Mouse (Mus musculus): ENCODE data around the gene Pih1d2. TPM values are rescaled to one million over a fixed set of nuclear protein-coding genes. Genes with fewer than 3 reads are reported as not detected.

Gene Pih1d2
- polyA plus RNA-seq (2015; fragmentation: Nextera tagmentation; extraction: Ambion mirVana) = 2.7 and 3.7 TPM in 2 replicates

DNA sequence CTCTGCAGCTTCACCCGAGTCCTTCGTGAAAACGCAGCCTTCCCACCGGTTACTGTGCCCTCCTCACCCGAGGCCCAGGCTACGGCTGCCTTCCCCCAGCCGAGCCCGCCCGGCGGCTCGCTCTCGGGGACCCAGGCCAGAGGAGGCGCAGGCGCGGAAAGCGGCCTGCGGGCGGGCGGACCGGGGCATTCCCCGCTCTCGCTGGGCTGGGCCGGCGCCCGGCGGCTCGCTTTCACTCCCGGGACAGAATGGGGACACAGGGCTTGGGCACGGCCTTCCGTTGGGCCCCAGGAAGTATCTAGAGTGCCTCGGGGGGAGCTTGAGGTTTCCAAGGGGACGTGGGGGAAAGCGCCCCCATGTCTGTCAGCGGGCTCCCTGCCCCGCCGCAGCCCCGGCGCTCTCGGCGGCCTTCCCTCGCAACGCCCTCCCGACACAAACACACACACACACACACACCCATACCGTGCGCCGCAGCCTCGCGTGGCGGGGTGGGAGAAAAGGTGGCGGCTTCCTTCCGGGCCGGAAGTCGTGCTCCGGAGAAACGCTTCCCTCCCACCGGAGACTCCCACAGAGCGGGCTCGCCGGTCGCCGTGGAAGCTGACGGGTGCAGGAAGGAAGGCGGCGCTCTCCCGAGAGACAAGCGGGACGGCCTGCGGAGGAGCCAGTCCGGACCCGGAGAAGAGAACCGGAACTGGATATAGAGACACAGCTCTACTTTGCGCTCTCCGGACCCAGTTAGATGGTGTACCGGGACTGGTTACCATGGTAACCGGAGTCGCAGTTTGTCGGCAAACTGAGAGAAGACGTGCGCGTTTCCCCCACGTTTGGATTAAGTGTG lies at the start of gene Pih1d2, which contains the start of gene Nkapd1:
Gene Pih1d2, plus strand, starts transcription at position 556 of the 838 bp plus-strand sequence.
Gene Nkapd1, minus strand, starts transcription at position 699 of the 838 bp plus-strand sequence.
- Histone ChIP-seq H3K36me3 (peaks cover 31% of the 10 kb centered on the region), H3K27me3 (no peaks in the 10 kb centered on the region), H3K9me3 (no peaks in the 10 kb centered on the region), H3K4me2 (peak within 1 kb of the TSS; percentile 77), H3K4me3 (peak within 1 kb of the TSS; percentile 100), H3K4me1 (peaks cover 15% of the 10 kb centered on the region), H3K9ac (peak within 1 kb of the TSS; percentile 97), H3K27ac (peak within 1 kb of the TSS; percentile 96)
- under 1% methylated on average over 77 of the region's 81 CpGs for WGBS
- peak; percentile 93 for ATAC-seq (ENCODE audit: insufficient number of reproducible peaks, insufficient read depth, low FRiP score, low TSS enrichment, low read depth)

DNA sequence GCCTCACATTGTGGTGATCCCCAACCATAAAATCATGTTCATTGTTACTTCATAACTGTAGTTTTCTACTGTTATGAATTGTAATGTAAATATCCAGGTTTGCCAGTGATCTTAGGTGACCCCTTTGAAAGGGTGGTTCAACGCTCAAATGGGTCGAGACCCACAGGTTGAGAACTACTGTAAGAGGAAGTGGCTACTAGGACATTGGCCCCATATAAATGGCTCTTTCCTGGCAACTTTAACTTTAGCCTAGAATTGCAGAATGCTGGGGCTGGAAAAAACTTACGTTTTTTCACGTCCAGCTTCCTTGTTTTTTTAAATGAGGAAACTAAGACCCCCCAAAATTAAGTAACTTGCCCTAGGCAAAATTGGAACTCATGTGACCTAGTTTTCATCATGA lies 49.7 kb upstream of the Pih1d2 start:
- H3K27ac ChIP-seq = no peak overlapping the region
- no peak overlapping the region for H3K9ac ChIP-seq
- no peak overlapping the region for H3K4me2 ChIP-seq
- H3K27me3 ChIP-seq = no peaks in the 10 kb centered on the region
- H3K36me3 ChIP-seq = no peaks in the 10 kb centered on the region
- ATAC-seq (ENCODE audit: insufficient number of reproducible peaks, insufficient read depth, low FRiP score, low TSS enrichment, low read depth) = no peak
- H3K4me3 ChIP-seq = no peak overlapping the region
- 85% methylated on average over 4 of the region's 4 CpGs for WGBS
- no peaks in the 10 kb centered on the region for H3K9me3 ChIP-seq
- H3K4me1 ChIP-seq = no peaks in the 10 kb centered on the region

DNA sequence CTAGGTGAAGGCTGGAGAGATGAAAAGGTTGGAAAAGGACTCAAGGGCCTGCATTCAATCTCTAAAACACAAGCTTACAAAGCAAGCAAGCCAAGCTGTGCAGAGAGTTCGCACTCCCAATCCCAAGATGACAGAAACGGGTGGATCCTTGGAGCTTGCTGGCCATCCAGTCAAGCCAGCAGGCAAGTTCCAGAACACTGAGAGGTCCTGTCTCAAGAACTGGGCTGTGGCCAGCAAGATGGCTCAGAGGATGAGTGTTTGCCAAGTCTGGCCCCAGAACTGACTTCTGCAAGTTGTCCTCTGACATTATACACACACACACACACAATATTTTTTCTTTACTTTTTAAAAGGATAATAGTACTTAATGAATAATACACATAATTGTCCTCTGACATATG lies 49.2 kb upstream of the Pih1d2 start:
- H3K4me3 ChIP-seq = no peak overlapping the region
- no peaks in the 10 kb centered on the region for H3K4me1 ChIP-seq
- no peaks in the 10 kb centered on the region for H3K9me3 ChIP-seq
- H3K36me3 ChIP-seq = no peaks in the 10 kb centered on the region
- H3K27me3 ChIP-seq = no peaks in the 10 kb centered on the region
- H3K27ac ChIP-seq = no peak overlapping the region
- H3K4me2 ChIP-seq = no peak overlapping the region
- WGBS = 87% methylated on average over 2 of the region's 2 CpGs
- ATAC-seq (ENCODE audit: insufficient number of reproducible peaks, insufficient read depth, low FRiP score, low TSS enrichment, low read depth) = no peak
- H3K9ac ChIP-seq = no peak overlapping the region

DNA sequence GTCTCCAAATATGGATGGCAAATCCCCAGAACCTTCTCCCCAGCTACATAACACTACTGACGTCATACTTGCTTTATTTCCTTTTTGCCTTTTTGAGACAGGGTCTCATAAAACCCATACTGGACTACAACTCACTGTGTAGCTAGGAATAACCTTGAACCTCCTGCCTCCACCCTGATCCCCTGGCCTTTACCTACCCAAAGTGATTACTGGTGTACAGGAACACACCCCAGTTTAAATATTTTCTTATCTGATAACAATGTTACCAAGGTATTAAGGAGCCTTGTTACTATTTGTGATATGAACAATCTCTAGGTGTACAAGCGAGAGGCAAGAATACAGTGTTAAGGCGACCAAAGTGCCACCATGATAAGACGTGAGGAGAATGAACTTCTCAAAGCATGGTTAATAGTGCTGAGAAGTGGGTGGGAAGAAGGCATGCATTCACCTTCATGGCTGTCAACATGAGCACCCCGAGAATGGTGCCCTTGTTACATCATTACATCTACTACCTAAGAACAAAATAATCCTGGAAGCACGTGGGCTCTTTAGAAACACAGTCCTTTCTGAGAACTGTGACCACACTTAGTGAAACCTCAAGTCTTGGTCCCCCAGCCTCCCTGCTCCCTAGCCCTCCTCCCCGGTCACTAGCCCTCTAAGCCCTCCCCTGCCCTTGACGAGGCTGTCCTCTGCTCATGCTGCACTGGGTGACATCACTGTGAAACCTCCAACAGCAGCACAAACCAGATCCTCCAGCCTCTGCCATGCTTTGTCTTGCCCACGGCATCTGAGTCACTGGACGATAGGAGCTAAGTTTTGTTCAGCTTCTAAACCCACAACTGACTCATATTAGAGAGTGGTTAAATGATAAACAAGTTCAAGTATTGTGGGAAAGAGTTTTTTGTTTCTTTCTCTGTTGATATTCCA lies 47.3 kb upstream of the Pih1d2 start:
- Histone ChIP-seq H3K4me2 (no peak overlapping the region), H3K4me3 (no peak overlapping the region), H3K27me3 (no peaks in the 10 kb centered on the region), H3K9me3 (no peaks in the 10 kb centered on the region), H3K36me3 (no peaks in the 10 kb centered on the region), H3K27ac (no peak overlapping the region), H3K4me1 (no peaks in the 10 kb centered on the region), H3K9ac (no peak overlapping the region)
- ATAC-seq (ENCODE audit: insufficient number of reproducible peaks, insufficient read depth, low FRiP score, low TSS enrichment, low read depth) = no peak
- WGBS = 79% methylated on average over 10 of the region's 10 CpGs

DNA sequence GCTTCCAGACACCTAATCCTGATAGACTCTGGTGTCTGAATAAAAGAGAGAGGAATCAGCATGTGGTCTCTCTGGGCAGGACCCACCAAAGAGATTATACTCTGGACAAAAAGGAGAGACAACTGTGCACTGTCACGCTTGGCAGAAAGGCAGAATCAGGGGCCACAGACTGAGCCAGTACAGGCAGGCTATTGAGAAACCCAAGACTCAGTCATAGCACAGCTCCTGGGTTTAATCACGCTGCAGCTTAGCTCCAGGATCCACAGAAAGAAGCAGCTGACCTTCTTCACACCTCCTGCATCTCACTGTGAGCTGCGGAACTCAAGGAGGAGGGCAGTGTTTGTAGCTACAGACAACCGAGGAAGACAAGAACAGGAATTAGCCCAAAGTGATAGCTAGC lies 36.8 kb upstream of the Pih1d2 start:
- Histone ChIP-seq H3K4me1 (no peaks in the 10 kb centered on the region), H3K4me3 (no peak overlapping the region), H3K36me3 (no peaks in the 10 kb centered on the region), H3K9me3 (no peaks in the 10 kb centered on the region), H3K27ac (no peak overlapping the region), H3K9ac (no peak overlapping the region), H3K27me3 (no peaks in the 10 kb centered on the region), H3K4me2 (no peak overlapping the region)
- WGBS = 37% methylated on average over 4 of the region's 4 CpGs
- ATAC-seq (ENCODE audit: insufficient number of reproducible peaks, insufficient read depth, low FRiP score, low TSS enrichment, low read depth) = no peak

DNA sequence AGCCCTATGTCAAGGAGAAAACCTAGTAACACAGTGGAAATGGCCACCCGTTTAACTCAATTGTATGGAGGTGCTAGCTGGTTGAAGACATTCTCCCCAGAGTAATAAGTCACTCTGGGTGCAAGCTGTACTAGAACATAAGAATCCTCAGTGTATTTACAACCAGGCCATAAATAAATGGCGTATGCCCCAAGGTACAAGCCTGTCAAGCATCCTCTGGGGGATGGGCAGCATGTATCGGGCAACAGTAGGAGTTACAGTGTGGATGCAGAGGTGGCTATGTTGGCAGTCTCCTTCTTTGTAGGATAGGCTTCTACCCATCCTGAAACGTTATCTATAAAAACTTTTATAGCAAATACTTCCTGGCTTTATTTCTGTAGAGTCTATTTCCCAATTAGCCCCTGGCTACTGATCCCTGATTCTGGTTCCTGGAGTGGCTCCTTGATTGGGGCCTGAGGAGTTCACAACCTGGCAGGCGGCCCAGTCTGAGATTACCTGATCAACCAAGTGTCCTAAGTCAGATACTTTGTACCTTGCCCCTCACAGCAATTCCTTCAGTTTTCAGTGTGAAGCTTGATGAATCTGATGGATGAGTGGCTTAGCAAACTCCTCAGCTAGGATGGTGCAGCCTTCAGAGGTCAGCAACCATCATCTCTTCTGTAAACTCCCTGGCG lies 31.8 kb upstream of the Pih1d2 start:
- H3K4me1 ChIP-seq = no peaks in the 10 kb centered on the region
- ATAC-seq (ENCODE audit: insufficient number of reproducible peaks, insufficient read depth, low FRiP score, low TSS enrichment, low read depth) = no peak
- no peaks in the 10 kb centered on the region for H3K27me3 ChIP-seq
- no peak overlapping the region for H3K27ac ChIP-seq
- no peak overlapping the region for H3K9ac ChIP-seq
- no peaks in the 10 kb centered on the region for H3K36me3 ChIP-seq
- WGBS = 77% methylated on average over 6 of the region's 6 CpGs
- no peak overlapping the region for H3K4me2 ChIP-seq
- no peaks in the 10 kb centered on the region for H3K9me3 ChIP-seq
- H3K4me3 ChIP-seq = no peak overlapping the region

DNA sequence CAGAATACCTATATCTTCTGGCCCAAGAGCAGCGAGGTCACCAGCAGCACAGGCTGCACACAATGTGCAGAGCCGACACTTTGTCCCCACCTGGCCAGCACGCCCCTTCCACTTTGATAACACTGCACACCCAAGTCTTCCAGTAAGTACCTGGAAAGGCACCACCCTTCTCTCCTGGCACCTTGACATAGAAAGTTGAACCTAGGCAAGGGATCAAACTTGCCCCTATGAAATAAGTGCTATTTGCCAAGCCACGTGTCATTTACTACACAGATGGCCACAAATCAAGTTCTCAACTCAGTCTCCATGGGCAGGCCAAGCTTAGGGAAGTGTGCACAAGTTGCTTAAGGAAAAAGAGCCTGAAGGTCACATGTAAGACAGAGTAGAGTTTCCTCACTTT lies 30.2 kb upstream of the Pih1d2 start:
- no peak for ATAC-seq (ENCODE audit: insufficient number of reproducible peaks, insufficient read depth, low FRiP score, low TSS enrichment, low read depth)
- H3K4me1 ChIP-seq = no peaks in the 10 kb centered on the region
- WGBS = 81% methylated on average over 4 of the region's 4 CpGs

DNA sequence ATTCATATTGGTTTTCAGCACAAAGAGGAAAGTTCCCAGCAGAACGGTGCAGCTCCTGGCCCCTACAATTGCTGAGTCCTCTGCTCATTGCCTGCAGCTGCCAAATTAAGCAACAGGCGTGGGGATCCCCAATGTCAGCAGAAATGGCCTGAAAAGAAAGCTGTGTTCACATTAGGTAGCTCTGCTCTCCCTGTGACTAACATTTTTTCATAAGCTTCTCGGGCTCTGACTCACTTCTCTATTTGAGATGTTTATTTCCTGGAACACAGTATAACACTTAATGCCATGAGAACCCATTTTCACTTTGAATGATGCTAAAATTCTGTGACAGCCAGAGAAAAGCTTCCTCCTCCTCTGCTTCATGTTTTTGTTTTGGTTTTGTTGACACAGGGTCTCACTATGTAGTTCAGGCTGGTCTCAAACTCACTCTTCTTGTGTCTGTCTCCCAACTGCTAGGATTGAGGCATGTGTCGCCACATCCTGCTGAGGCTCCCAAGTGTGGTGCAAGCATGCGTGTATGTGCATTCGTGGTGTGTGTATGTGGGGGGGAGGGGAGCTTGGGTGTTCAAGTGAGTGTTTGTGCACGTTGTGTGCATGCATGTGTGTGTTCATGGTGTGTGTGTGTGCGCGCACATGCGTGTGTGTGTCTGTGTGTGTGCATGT lies 26.1 kb upstream of the Pih1d2 start:
- H3K4me2 ChIP-seq = no peak overlapping the region
- no peak for ATAC-seq (ENCODE audit: insufficient number of reproducible peaks, insufficient read depth, low FRiP score, low TSS enrichment, low read depth)
- WGBS = 71% methylated on average over 10 of the region's 10 CpGs
- peaks cover 12% of the 10 kb centered on the region for H3K36me3 ChIP-seq
- no peak overlapping the region for H3K4me3 ChIP-seq
- H3K27ac ChIP-seq = no peak overlapping the region
- no peaks in the 10 kb centered on the region for H3K4me1 ChIP-seq
- H3K27me3 ChIP-seq = no peaks in the 10 kb centered on the region
- no peak overlapping the region for H3K9ac ChIP-seq
- no peaks in the 10 kb centered on the region for H3K9me3 ChIP-seq

More for the DNA sequence above, 30.2 kb upstream of the Pih1d2 start:
- no peak overlapping the region for H3K4me3 ChIP-seq
- H3K9ac ChIP-seq = no peak overlapping the region
- no peaks in the 10 kb centered on the region for H3K27me3 ChIP-seq
- H3K36me3 ChIP-seq = no peaks in the 10 kb centered on the region
- H3K4me2 ChIP-seq = no peak overlapping the region
- no peak overlapping the region for H3K27ac ChIP-seq
- H3K9me3 ChIP-seq = no peaks in the 10 kb centered on the region

DNA sequence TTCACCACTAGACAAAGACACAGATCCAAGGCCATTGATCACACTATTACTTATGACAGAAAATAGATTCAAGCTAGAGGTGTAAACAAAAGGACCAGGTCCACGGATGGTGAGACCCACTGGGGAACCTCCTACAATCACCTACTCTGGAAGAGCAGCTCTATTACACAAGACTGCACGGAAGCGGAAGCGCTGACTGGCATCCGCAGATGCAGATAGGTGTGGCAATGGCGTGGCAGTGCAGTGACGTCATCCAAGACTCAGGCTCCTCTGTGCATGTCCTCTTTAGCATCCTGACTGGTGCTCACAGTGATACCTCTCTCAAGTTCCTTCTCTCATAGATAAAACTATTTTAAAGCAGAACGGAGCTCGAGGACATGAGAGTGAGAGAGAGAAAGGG lies 24.2 kb upstream of the Pih1d2 start:
- Histone ChIP-seq H3K4me2 (no peak overlapping the region), H3K4me1 (no peaks in the 10 kb centered on the region), H3K27ac (no peak overlapping the region), H3K36me3 (peaks cover 30% of the 10 kb centered on the region), H3K27me3 (no peaks in the 10 kb centered on the region), H3K4me3 (no peak overlapping the region), H3K9me3 (no peaks in the 10 kb centered on the region), H3K9ac (no peak overlapping the region)
- 86% methylated on average over 9 of the region's 9 CpGs for WGBS
- no peak for ATAC-seq (ENCODE audit: insufficient number of reproducible peaks, insufficient read depth, low FRiP score, low TSS enrichment, low read depth)

DNA sequence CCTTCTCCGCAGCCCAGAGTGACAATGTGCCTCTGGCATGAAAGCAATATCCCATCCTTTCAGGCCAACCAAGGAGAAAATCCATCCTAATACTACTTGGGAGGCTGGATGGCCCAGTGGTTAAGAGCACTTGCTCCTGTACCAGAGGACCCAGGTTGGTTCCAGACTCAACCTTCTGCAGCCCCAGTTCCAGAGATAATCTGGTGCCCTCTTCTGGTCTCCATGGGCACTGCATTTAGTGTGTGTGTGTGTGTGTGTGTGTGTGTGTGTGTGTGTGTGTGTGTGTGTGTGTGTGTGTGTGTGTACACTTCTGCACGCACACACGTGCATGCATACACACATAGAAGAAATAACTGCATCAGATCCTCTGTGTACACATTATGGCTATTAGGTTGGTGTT lies 23.6 kb upstream of the Pih1d2 start:
- Histone ChIP-seq H3K27ac (no peak overlapping the region), H3K9me3 (no peaks in the 10 kb centered on the region), H3K4me2 (no peak overlapping the region), H3K4me3 (no peak overlapping the region), H3K4me1 (no peaks in the 10 kb centered on the region), H3K36me3 (peaks cover 36% of the 10 kb centered on the region), H3K27me3 (no peaks in the 10 kb centered on the region), H3K9ac (no peak overlapping the region)
- WGBS = 72% methylated on average over 3 of the region's 3 CpGs
- ATAC-seq (ENCODE audit: insufficient number of reproducible peaks, insufficient read depth, low FRiP score, low TSS enrichment, low read depth) = no peak

Data from embryonic facial prominence, embryonic 13.5 days (tissue).